Mouse (Mus musculus): ENCODE results near the gene Sec14l1. TPM values are rescaled to one million over a fixed set of nuclear protein-coding genes. Genes with fewer than 3 reads are reported as not detected.

Gene Sec14l1
- polyA plus RNA-seq, 1 experiment, result 65.1 TPM

GRCm38 (mm10) chr11:117183841-117184240, 68.9 kb downstream of the Sec14l1 start:
- DNase-seq (ENCODE audit: low spot score), result no peak

GRCm38 (mm10) chr11:117185076-117185933, 70.3 kb downstream of the Sec14l1 start:
- DNase-seq (ENCODE audit: low spot score), result no peak

GRCm38 (mm10) chr11:117191524-117191923, 76.6 kb downstream of the Sec14l1 start:
- no peak for DNase-seq (ENCODE audit: low spot score)

- DNase-seq (ENCODE audit: low spot score), result no peak
Observed at GRCm38 (mm10) chr11:117194475-117194937, 79.5 kb downstream of the Sec14l1 start.

GRCm38 (mm10) chr11:117195616-117196015, 80.6 kb downstream of the Sec14l1 start:
- DNase-seq (ENCODE audit: low spot score), result no peak

GRCm38 (mm10) chr11:117196681-117197080, 81.7 kb downstream of the Sec14l1 start:
- DNase-seq (ENCODE audit: low spot score), result no peak

GRCm38 (mm10) chr11:117198122-117198521, 83.2 kb downstream of the Sec14l1 start:
- peak; percentile 29 for DNase-seq (ENCODE audit: low spot score)

- DNase-seq (ENCODE audit: low spot score), result peak; percentile 68
Observed at GRCm38 (mm10) chr11:117199282-117200175, 84.6 kb downstream of the Sec14l1 start, which contains the start of gene Sept9. Sept9 (plus strand) TSS chr11:117199661.

- DNase-seq (ENCODE audit: low spot score), result peak; percentile 42
Observed at GRCm38 (mm10) chr11:117201846-117202245, 86.9 kb downstream of the Sec14l1 start.

GRCm38 (mm10) chr11:117204606-117205005, 89.6 kb downstream of the Sec14l1 start:
- no peak for DNase-seq (ENCODE audit: low spot score)

- DNase-seq (ENCODE audit: low spot score), result peak; percentile 53
Observed at GRCm38 (mm10) chr11:117205042-117205441, 90.1 kb downstream of the Sec14l1 start.

GRCm38 (mm10) chr11:117205447-117205846, 90.5 kb downstream of the Sec14l1 start:
- DNase-seq (ENCODE audit: low spot score), result peak; percentile 30

GRCm38 (mm10) chr11:117207436-117207835, 92.5 kb downstream of the Sec14l1 start:
- DNase-seq (ENCODE audit: low spot score), result no peak

GRCm38 (mm10) chr11:117208151-117208673, 93.2 kb downstream of the Sec14l1 start:
- no peak for DNase-seq (ENCODE audit: low spot score)

Other genes starting within 250 kb of the Sec14l1 start
- 0.13 and 0.22 TPM in 2 replicates for gene Mgat5b, start 196.3 kb upstream of the Sec14l1 start, polyA plus RNA-seq (2012; rRNA removed)
- gene Sept9, start 84.5 kb downstream of the Sec14l1 start, polyA plus RNA-seq (2012; rRNA removed), result 38.4 and 62.8 TPM in 2 replicates